Mouse (Mus musculus): ENCODE measurements at regions not wholly inside any gene's neighbourhood (a gene's known extent, or its start where the extent isn't known, plus 50 kb on each side); places are given as distances from the start of the nearest gene placed in this dataset.

DNA sequence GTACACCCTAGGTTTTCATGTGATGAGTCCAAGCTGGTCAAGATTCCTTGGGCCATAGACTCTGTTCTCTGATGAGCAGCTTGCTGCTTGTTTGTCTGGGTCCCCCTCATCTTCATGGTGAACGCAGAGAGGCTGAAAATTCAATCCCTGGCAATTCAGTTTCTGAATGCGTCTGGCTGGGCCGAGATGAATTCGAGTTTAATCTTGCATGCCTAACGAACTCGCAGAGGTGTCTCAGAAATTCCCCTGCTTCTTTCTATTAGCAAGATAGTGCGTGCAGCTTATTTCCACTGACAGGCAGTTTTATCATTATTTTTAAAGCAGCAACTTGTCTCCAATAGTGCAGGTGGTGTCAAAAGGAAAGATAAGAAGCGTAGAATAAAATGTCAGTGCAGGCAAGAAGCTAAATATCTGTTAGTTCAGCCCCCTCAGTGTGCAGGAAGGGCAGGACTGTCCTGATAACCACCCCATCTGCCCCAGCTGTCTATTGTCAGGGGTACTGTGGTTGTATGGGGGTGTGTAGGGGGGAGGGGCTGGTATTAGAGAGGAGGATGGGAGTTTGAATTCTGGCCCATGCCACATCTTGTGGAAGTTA, 86.5 kb upstream of the Gpr139 start:
- Histone ChIP-seq H3K4me1 (ENCODE audit: control insufficient read depth in 1 of 2, insufficient read depth in 2 of 2, low read length in 2 of 2) (peaks cover 10 to 15% of the 10 kb centered on the region in 2 experiments), H3K27me3 (ENCODE audit: control insufficient read depth in 1 of 2, insufficient read depth in 2 of 2, low read length in 2 of 2) (no peaks in the 10 kb centered on the region), H3K9ac (ENCODE audit: control insufficient read depth, low read depth, low read length, poor library complexity, severe bottlenecking) (peak overlapping the region; percentile 20), H3K79me2 (ENCODE audit: control insufficient read depth, insufficient read depth, low read length, poor library complexity) (no peaks in the 10 kb centered on the region), H3K36me3 (ENCODE audit: control insufficient read depth in 1 of 2, insufficient read depth in 2 of 2, low read length in 2 of 2) (peaks cover 0 to 15% of the 10 kb centered on the region in 2 experiments; a peak in 2 of 4 replicates), H3K4me3 (ENCODE audit: control insufficient read depth in 1 of 2, insufficient read depth in 1 of 2, low read depth in 2 of 2, low read length in 2 of 2) (peak overlapping the region in 1 of 2 experiments; percentile 34; a peak in 2 of 4 replicates), H3K9me3 (replicated peaks; ENCODE audit: insufficient read depth, low read length) (no peaks in the 10 kb centered on the region), H3K27ac (ENCODE audit: control insufficient read depth, low read depth, low read length) (peak overlapping the region; percentile 86)
- DNase-seq (ENCODE audit: low read depth, low spot score) = peak; percentile 86
- no peak for TF ChIP-seq SMC3 (IDR thresholded peaks at IDR 0.05; ENCODE audit: low read depth, low read length)
- TF ChIP-seq EP300 (IDR thresholded peaks at IDR 0.05; ENCODE audit: low read depth in 1 of 2, low read length in 2 of 2) = peak; percentile 95 to 97
- TF ChIP-seq E2F4 (IDR thresholded peaks at IDR 0.05; ENCODE audit: borderline replicate concordance, low read depth, low read length) = no peak
- no peak for TF ChIP-seq CTCF (IDR thresholded peaks at IDR 0.05 in 2 of 3, conservative IDR thresholded peaks at IDR 0.05 in 1 of 3; ENCODE audit: control insufficient read depth in 1 of 3, insufficient read depth in 1 of 3, low read depth in 2 of 3, low read length in 3 of 3, poor library complexity in 1 of 3, severe bottlenecking in 1 of 3)
- TF ChIP-seq TBP (IDR thresholded peaks at IDR 0.05; ENCODE audit: low read depth, low read length) = peak; percentile 41; the same call in 1 of the 2 replicates
- TF ChIP-seq ELF1 (IDR thresholded peaks at IDR 0.05; ENCODE audit: low read depth, low read length) = peak; percentile 44; the same call in 1 of the 2 replicates
- TF ChIP-seq BHLHE40 (IDR thresholded peaks at IDR 0.05; ENCODE audit: borderline replicate concordance, low read depth, low read length) = no peak; the same call in none of the 2 replicates
- TF ChIP-seq RAD21 (IDR thresholded peaks at IDR 0.05; ENCODE audit: low read depth, low read length) = no peak
- no peak for TF ChIP-seq USF2 (IDR thresholded peaks at IDR 0.05; ENCODE audit: borderline replicate concordance in 1 of 2, insufficient read depth in 1 of 2, low read depth in 1 of 2, low read length in 2 of 2)
- TF ChIP-seq SIN3A (IDR thresholded peaks at IDR 0.05; ENCODE audit: low read length) = peak; percentile 76
- TF ChIP-seq TCF12 (IDR thresholded peaks at IDR 0.05; ENCODE audit: low read depth, low read length) = peak; percentile 98
- no peak for TF ChIP-seq POLR2AphosphoS2 (IDR thresholded peaks at IDR 0.05; ENCODE audit: low read length)
- TF ChIP-seq ZNF384 (IDR thresholded peaks at IDR 0.05; ENCODE audit: low read depth, low read length) = peak; percentile 39; the same call in 1 of the 2 replicates
- no peak for TF ChIP-seq POLR2A (IDR thresholded peaks at IDR 0.05; ENCODE audit: control insufficient read depth in 1 of 2, insufficient read depth in 1 of 2, low read depth in 1 of 2, low read length in 2 of 2, poor library complexity in 1 of 2)
- TF ChIP-seq ZKSCAN1 (IDR thresholded peaks at IDR 0.05; ENCODE audit: low read depth, low read length) = no peak; the same call in 1 of the 2 replicates
- TF ChIP-seq UBTF (IDR thresholded peaks at IDR 0.05; ENCODE audit: borderline replicate concordance, insufficient read depth, low read depth, low read length) = no peak
- no peak for TF ChIP-seq GABPA (IDR thresholded peaks at IDR 0.05; ENCODE audit: low read depth, low read length)
- no peak for TF ChIP-seq POLR2AphosphoS5 (IDR thresholded peaks at IDR 0.05; ENCODE audit: borderline replicate concordance, low read depth, low read length)
- TF ChIP-seq RCOR1 (IDR thresholded peaks at IDR 0.05; ENCODE audit: low read depth, low read length) = peak; percentile 86
- TF ChIP-seq JUND (IDR thresholded peaks at IDR 0.05; ENCODE audit: low read depth, low read length) = no peak
- TF ChIP-seq GATA1 (IDR thresholded peaks at IDR 0.05; ENCODE audit: low read depth, low read length) = peak; percentile 93
- no peak; the same call in 1 of the 2 replicates for TF ChIP-seq HCFC1 (IDR thresholded peaks at IDR 0.05; ENCODE audit: low read depth, low read length)
- TF ChIP-seq MAZ (IDR thresholded peaks at IDR 0.05; ENCODE audit: low read depth, low read length) = peak; percentile 93
- no peak for TF ChIP-seq NELFE (IDR thresholded peaks at IDR 0.05; ENCODE audit: low read depth, low read length)
- no peak; the same call in 1 of the 2 replicates for TF ChIP-seq ZC3H11A (IDR thresholded peaks at IDR 0.05; ENCODE audit: low read depth, low read length)
- peak; percentile 37; the same call in 1 of the 2 replicates for TF ChIP-seq KAT2A (conservative IDR thresholded peaks at IDR 0.05; ENCODE audit: low read depth, low read length)
- peak; percentile 79 for TF ChIP-seq MYC (IDR thresholded peaks at IDR 0.05; ENCODE audit: low read depth, low read length)
- peak; percentile 76 for TF ChIP-seq MXI1 (IDR thresholded peaks at IDR 0.05; ENCODE audit: low read depth, low read length)
- TF ChIP-seq ETS1 (IDR thresholded peaks at IDR 0.05; ENCODE audit: low read depth, low read length) = peak; percentile 95
- TF ChIP-seq USF1 (IDR thresholded peaks at IDR 0.05; ENCODE audit: low read depth, low read length) = peak; percentile 32; the same call in 1 of the 2 replicates
- peak; percentile 96 for TF ChIP-seq TAL1 (IDR thresholded peaks at IDR 0.05; ENCODE audit: low read length)
- TF ChIP-seq CHD1 (IDR thresholded peaks at IDR 0.05; ENCODE audit: low read depth, low read length) = no peak
- no peak for TF ChIP-seq NRF1 (IDR thresholded peaks at IDR 0.05; ENCODE audit: insufficient read depth, low read depth, low read length, poor library complexity, severe bottlenecking)
- no peak for TF ChIP-seq ZMIZ1 (IDR thresholded peaks at IDR 0.05; ENCODE audit: low read depth, low read length)
- TF ChIP-seq MAFK (IDR thresholded peaks at IDR 0.05; ENCODE audit: borderline replicate concordance, low read depth, low read length) = peak; percentile 78; the same call in 1 of the 2 replicates
- TF ChIP-seq CHD2 (IDR thresholded peaks at IDR 0.05; ENCODE audit: low read length) = peak; percentile 64

All from MEL (cell line).